Mouse (Mus musculus) liver, postnatal 0 days (tissue): Measurements from ENCODE around the gene Klhl32.

Source experiments
- CTCF ChIP-seq: sonication (generic); IDR thresholded peaks from 2 replicates; pipeline ENCODE4 v1.5.1; 2016; ENCODE audit warnings: antibody characterized with exemption, low read depth
- EP300 ChIP-seq: IDR thresholded peaks from 2 replicates; pipeline ENCODE4 v1.6.1; 2016; ENCODE audit warnings: antibody characterized with exemption, low read depth, mild to moderate bottlenecking

DNA sequence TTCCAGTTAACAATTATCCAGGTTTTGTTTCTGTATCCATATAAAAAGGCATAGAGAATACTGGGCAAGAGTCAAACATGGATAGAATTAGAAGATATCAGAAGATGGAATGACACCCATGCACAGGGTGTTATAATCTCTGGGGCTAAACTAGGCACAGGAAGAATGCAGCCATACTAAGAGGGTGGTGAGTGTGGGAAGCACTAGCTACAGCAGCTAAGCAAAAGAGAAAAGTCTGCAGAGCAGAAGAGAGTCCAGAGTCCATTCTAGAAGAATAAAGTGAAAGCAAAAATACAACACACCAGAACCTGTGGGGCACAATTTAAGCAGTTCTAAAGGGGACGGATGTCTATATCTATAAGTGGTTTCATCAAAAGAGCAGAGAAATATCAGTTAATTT is 61.6 kb downstream of the Klhl32 start:
- no peak for TF ChIP-seq EP300
- TF ChIP-seq CTCF: no peak
